Mouse (Mus musculus): Measurements from ENCODE around the gene Slc47a2. TPM values are rescaled to one million over a fixed set of nuclear protein-coding genes. Genes with fewer than 3 reads are reported as not detected.

The Slc47a2 gene
- total and polyA plus RNA-seq, 3 experiments, result 0.15 to 0.25 TPM; not detected in 1

GRCm38 (mm10) chr11:61377881-61378613, 35.4 kb upstream of the Slc47a2 start, which contains the start of gene Slc47a1:
Gene Slc47a1 (minus strand): TSS chr11:61378345.
- Histone ChIP-seq H3K27ac (ENCODE audit: control insufficient read depth, low read depth, low read length) (no peak within 1 kb of the TSS), H3K4me1 (ENCODE audit: control insufficient read depth in 1 of 2, insufficient read depth in 2 of 2, low read length in 2 of 2) (no peaks in the 10 kb centered on the region), H3K9me3 (replicated peaks; ENCODE audit: insufficient read depth, low read length) (no peaks in the 10 kb centered on the region), H3K36me3 (ENCODE audit: control insufficient read depth in 1 of 2, insufficient read depth in 2 of 2, low read length in 2 of 2) (no peaks in the 10 kb centered on the region), H3K27me3 (ENCODE audit: control insufficient read depth in 1 of 2, insufficient read depth in 2 of 2, low read length in 2 of 2) (peaks cover 8 to 15% of the 10 kb centered on the region in 2 experiments), H3K4me3 (ENCODE audit: control insufficient read depth in 1 of 2, insufficient read depth in 1 of 2, low read depth in 2 of 2, low read length in 2 of 2) (no peak within 1 kb of the TSS), H3K9ac (ENCODE audit: control insufficient read depth, low read depth, low read length, poor library complexity, severe bottlenecking) (no peak within 1 kb of the TSS), H3K79me2 (ENCODE audit: control insufficient read depth, insufficient read depth, low read length, poor library complexity) (no peaks in the 10 kb centered on the region)
- no peak for DNase-seq (ENCODE audit: low read depth, low spot score)
- TF ChIP-seq MAZ (IDR thresholded peaks at IDR 0.05; ENCODE audit: low read depth, low read length) (no peak), ZC3H11A (IDR thresholded peaks at IDR 0.05; ENCODE audit: low read depth, low read length) (no peak), KAT2A (conservative IDR thresholded peaks at IDR 0.05; ENCODE audit: low read depth, low read length) (no peak), ZKSCAN1 (IDR thresholded peaks at IDR 0.05; ENCODE audit: low read depth, low read length) (no peak), POLR2AphosphoS2 (IDR thresholded peaks at IDR 0.05; ENCODE audit: low read length) (no peak), SMC3 (IDR thresholded peaks at IDR 0.05; ENCODE audit: low read depth, low read length) (no peak), POLR2AphosphoS5 (IDR thresholded peaks at IDR 0.05; ENCODE audit: borderline replicate concordance, low read depth, low read length) (no peak), SIN3A (IDR thresholded peaks at IDR 0.05; ENCODE audit: low read length) (no peak), E2F4 (IDR thresholded peaks at IDR 0.05; ENCODE audit: borderline replicate concordance, low read depth, low read length) (no peak)

- Histone ChIP-seq H3K27ac (ENCODE audit: control insufficient read depth, low read depth, low read length) (no peak overlapping the region), H3K4me3 (ENCODE audit: control insufficient read depth in 1 of 2, insufficient read depth in 1 of 2, low read depth in 2 of 2, low read length in 2 of 2) (no peak overlapping the region), H3K9ac (ENCODE audit: control insufficient read depth, low read depth, low read length, poor library complexity, severe bottlenecking) (no peak overlapping the region), H3K9me3 (replicated peaks; ENCODE audit: insufficient read depth, low read length) (no peaks in the 10 kb centered on the region), H3K36me3 (ENCODE audit: control insufficient read depth in 1 of 2, insufficient read depth in 2 of 2, low read length in 2 of 2) (no peaks in the 10 kb centered on the region), H3K27me3 (ENCODE audit: control insufficient read depth in 1 of 2, insufficient read depth in 2 of 2, low read length in 2 of 2) (peaks cover 0 to 7% of the 10 kb centered on the region in 2 experiments; a peak in 2 of 4 replicates), H3K79me2 (ENCODE audit: control insufficient read depth, insufficient read depth, low read length, poor library complexity) (no peaks in the 10 kb centered on the region), H3K4me1 (ENCODE audit: control insufficient read depth in 1 of 2, insufficient read depth in 2 of 2, low read length in 2 of 2) (no peaks in the 10 kb centered on the region)
- no peak for DNase-seq (ENCODE audit: low read depth, low spot score)
- TF ChIP-seq UBTF (IDR thresholded peaks at IDR 0.05; ENCODE audit: borderline replicate concordance, insufficient read depth, low read depth, low read length) (no peak), JUND (IDR thresholded peaks at IDR 0.05; ENCODE audit: low read depth, low read length) (no peak), TBP (IDR thresholded peaks at IDR 0.05; ENCODE audit: low read depth, low read length) (no peak), CHD2 (IDR thresholded peaks at IDR 0.05; ENCODE audit: low read length) (no peak), POLR2A (IDR thresholded peaks at IDR 0.05; ENCODE audit: control insufficient read depth in 1 of 2, insufficient read depth in 1 of 2, low read depth in 1 of 2, low read length in 2 of 2, poor library complexity in 1 of 2) (no peak), BHLHE40 (IDR thresholded peaks at IDR 0.05; ENCODE audit: borderline replicate concordance, low read depth, low read length) (no peak), TCF12 (IDR thresholded peaks at IDR 0.05; ENCODE audit: low read depth, low read length) (no peak), KAT2A (conservative IDR thresholded peaks at IDR 0.05; ENCODE audit: low read depth, low read length) (no peak), NRF1 (IDR thresholded peaks at IDR 0.05; ENCODE audit: insufficient read depth, low read depth, low read length, poor library complexity, severe bottlenecking) (no peak), MYB (IDR thresholded peaks at IDR 0.05; ENCODE audit: low read depth, low read length) (no peak), MEF2A (IDR thresholded peaks at IDR 0.05; ENCODE audit: extremely low read depth, insufficient replicate concordance, low read depth, low read length, poor library complexity, severe bottlenecking) (no peak), CHD1 (IDR thresholded peaks at IDR 0.05; ENCODE audit: low read depth, low read length) (no peak), EP300 (IDR thresholded peaks at IDR 0.05; ENCODE audit: low read depth in 1 of 2, low read length in 2 of 2) (no peak), USF1 (IDR thresholded peaks at IDR 0.05; ENCODE audit: low read depth, low read length) (no peak), SIN3A (IDR thresholded peaks at IDR 0.05; ENCODE audit: low read length) (no peak), SMC3 (IDR thresholded peaks at IDR 0.05; ENCODE audit: low read depth, low read length) (no peak), MAX (IDR thresholded peaks at IDR 0.05; ENCODE audit: low read length) (no peak)
Observed at GRCm38 (mm10) chr11:61368668-61369067, 26.0 kb upstream of the Slc47a2 start.

Data from MEL (cell line).